Mouse (Mus musculus) heart, embryonic 10.5 days (tissue): ENCODE data around the gene Cldn12. TPM values are rescaled to one million over a fixed set of nuclear protein-coding genes. Genes with fewer than 3 reads are reported as not detected.

ENCODE experiments used
- DNase-seq: peaks from one replicate; pipeline ENCODE4 v3.0.0-alpha.2; 2017; ENCODE audit warnings: low spot score
- H3K27ac ChIP-seq: fragments of 300-500 bp; sonication (generic); 2 replicates; pipeline ENCODE4 v1.5.1; 2016; ENCODE audit warnings: mild to moderate bottlenecking
- H3K27me3 ChIP-seq: fragments of 300-500 bp; sonication (generic); 2 replicates; pipeline ENCODE4 v1.6.1; 2016; ENCODE audit warnings: mild to moderate bottlenecking; ENCODE audit not compliant: poor library complexity, insufficient read depth, severe bottlenecking
- H3K36me3 ChIP-seq: fragments of 300-500 bp; sonication (generic); 2 replicates; pipeline ENCODE4 v1.6.1; 2016; ENCODE audit warnings: mild to moderate bottlenecking, moderate library complexity
- H3K4me1 ChIP-seq: fragments of 300-500 bp; sonication (generic); 2 replicates; pipeline ENCODE4 v1.6.1; 2016; ENCODE audit warnings: mild to moderate bottlenecking
- H3K4me3 ChIP-seq: fragments of 300-500 bp; sonication (generic); 2 replicates; pipeline ENCODE4 v1.5.1; 2016; ENCODE audit warnings: mild to moderate bottlenecking, moderate library complexity
- H3K9me3 ChIP-seq: fragments of 300-500 bp; sonication (generic); 2 replicates; pipeline ENCODE4 v1.6.1; 2016; ENCODE audit warnings: mild to moderate bottlenecking, moderate library complexity
- WGBS: fragments of 180-500 bp; shearing (Covaris S2); methylation state at CpG from one replicate; pipeline ENCODE4 v1.1.7; 2016; 5-methylcytosine and 5-hydroxymethylcytosine counted together
- polyA plus RNA-seq: library from polyadenylated mRNA; unstranded; fragments of >200 nt; fragmentation: Nextera tagmentation; extraction: Ambion mirVana; gene quantifications from 2 replicates; pipeline ENCODE4 v1.2.1, GENCODE M21; 2016

The Cldn12 gene
- polyA plus RNA-seq: 21.5 and 27.4 TPM in 2 replicates

DNA sequence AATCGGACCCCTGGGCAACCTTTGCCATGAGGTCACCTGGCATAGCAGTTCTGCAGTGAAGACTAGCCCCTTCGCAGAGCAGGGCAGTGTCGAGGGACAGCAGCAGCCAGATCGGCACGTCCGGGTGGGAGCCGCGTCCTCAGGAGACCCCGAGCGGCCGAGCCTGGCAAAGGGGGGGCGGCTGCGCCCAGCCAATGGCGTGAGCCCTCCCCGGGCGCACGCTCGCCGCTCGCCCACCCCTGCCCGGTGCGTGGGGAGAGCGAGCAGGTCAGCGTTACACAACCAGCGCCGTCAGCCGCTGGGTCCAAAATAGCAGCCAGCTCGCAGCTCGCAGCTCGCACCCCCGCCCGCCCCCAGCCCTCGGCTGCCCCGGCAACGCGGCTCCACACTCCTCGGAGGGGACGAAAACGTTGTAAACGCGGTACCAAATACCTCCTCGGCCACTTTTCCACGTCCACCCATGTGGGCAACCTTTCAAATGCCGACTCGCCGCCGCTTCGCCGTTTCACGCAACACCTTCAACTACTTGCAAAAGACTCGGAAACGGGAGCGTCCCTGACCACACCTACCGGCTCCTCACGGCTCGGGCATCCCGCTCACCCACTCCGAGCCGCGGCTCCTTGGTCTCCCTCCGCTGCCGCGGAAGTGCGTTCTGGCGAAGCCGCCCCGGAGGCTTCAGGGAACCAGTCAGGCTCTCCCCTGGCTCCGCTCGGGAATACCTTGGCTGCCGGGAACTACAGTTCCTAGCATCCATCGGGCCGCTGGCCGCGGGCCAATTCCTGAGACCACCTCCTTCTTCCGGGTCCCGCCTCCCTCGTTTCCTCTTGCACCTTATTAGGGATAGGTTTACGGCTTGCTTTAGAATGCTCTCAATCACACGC lies at the start of gene Cldn12:
Cldn12 (minus strand) TSS at position 763 of the 881 bp plus-strand sequence.
- Histone ChIP-seq H3K27me3 (no peaks in the 10 kb centered on the region), H3K4me3 (peak within 1 kb of the TSS; percentile 77), H3K36me3 (peaks cover 9% of the 10 kb centered on the region; the same call in 1 of the 2 replicates), H3K27ac (peak within 1 kb of the TSS; percentile 92), H3K9me3 (no peaks in the 10 kb centered on the region), H3K4me1 (peaks cover 10% of the 10 kb centered on the region; the same call in 1 of the 2 replicates)
- WGBS: under 1% methylated on average over 79 of the region's 79 CpGs
- DNase-seq: peak; percentile 96

DNA sequence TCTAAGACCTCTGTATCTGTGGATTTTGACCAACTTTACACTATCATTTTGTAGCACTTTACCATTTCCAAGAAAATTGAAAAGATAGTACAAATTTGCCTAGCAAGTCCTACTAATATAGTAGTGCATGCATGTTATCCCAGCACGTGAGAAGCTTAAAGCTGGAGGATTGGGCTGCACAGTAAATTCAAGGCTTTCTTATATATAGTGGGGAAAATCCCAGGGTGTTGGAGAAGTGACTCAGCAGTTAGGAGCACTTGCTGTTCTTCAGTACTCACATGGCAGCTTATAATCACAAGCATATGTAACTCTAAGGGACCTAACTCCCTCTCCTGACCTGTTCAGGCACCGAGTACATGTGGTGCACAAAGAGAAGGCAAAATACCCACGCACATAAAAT lies 47.7 kb upstream of the Cldn12 start:
- Histone ChIP-seq H3K4me3 (no peak overlapping the region), H3K9me3 (no peaks in the 10 kb centered on the region), H3K4me1 (no peaks in the 10 kb centered on the region; the same call in 1 of the 2 replicates), H3K27me3 (no peaks in the 10 kb centered on the region), H3K36me3 (no peaks in the 10 kb centered on the region), H3K27ac (no peak overlapping the region)
- 69% methylated on average over 3 of the region's 3 CpGs for WGBS
- DNase-seq: no peak

DNA sequence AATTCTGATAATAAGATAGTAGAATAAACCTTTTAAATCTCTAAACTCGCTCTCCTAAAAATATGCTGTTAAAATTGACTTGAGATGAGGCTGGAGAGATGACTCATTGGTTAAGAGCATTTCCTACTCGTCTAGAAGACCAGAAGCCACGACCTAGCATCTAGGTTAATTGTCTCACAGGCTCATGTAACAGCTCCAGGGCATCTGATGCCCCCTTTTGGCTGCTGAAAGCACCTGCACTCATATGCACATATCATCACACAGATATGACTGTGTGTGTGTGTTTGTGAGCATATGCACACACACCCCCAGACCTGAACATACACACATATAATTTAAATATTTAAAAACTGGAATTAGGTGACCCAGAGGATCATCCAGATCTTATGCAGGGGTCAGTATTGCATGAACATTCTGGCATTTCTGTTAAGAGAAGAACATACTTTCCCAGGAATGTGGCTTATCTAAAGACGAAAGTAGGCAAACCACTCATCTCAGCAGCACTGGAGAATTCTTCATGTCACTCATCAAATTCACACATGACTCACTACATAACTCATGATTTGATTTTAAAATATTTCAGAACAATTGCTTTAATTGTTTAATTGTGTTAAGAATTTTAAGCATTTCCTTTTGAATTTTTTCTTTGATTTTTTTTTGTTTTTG lies 46.4 kb upstream of the Cldn12 start:
- no peaks in the 10 kb centered on the region for H3K36me3 ChIP-seq
- no peaks in the 10 kb centered on the region for H3K27me3 ChIP-seq
- no peak overlapping the region for H3K4me3 ChIP-seq
- DNase-seq: no peak
- no peaks in the 10 kb centered on the region; the same call in 1 of the 2 replicates for H3K4me1 ChIP-seq
- WGBS: 61% methylated on average over 4 of the region's 4 CpGs
- H3K27ac ChIP-seq: no peak overlapping the region
- no peaks in the 10 kb centered on the region for H3K9me3 ChIP-seq

DNA sequence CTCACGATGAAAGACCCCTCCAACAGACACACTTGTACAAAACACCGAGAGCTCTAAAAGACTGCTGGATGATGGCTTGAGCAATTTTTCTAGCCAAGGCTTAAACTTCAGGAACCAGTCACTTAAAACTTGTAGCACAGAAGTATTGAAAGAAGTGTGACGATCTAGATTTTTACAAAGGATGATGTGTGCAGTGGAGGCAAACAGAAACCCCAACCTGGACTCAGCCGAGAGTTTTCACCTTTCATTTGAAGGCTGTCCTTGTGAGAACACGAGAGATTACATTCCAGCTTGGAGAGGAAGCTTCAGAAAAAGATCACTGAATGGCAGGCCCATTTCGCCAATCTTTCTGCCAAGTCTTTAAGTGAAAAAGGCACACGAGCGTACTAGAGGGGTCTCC lies 45.0 kb upstream of the Cldn12 start:
- 46% methylated on average over 8 of the region's 8 CpGs for WGBS
- peak overlapping the region; percentile 81 for H3K4me3 ChIP-seq
- H3K27ac ChIP-seq: peak overlapping the region; percentile 95
- no peaks in the 10 kb centered on the region for H3K27me3 ChIP-seq
- no peak for DNase-seq
- H3K4me1 ChIP-seq: no peaks in the 10 kb centered on the region; the same call in 1 of the 2 replicates
- peaks cover 9% of the 10 kb centered on the region for H3K36me3 ChIP-seq
- H3K9me3 ChIP-seq: no peaks in the 10 kb centered on the region

DNA sequence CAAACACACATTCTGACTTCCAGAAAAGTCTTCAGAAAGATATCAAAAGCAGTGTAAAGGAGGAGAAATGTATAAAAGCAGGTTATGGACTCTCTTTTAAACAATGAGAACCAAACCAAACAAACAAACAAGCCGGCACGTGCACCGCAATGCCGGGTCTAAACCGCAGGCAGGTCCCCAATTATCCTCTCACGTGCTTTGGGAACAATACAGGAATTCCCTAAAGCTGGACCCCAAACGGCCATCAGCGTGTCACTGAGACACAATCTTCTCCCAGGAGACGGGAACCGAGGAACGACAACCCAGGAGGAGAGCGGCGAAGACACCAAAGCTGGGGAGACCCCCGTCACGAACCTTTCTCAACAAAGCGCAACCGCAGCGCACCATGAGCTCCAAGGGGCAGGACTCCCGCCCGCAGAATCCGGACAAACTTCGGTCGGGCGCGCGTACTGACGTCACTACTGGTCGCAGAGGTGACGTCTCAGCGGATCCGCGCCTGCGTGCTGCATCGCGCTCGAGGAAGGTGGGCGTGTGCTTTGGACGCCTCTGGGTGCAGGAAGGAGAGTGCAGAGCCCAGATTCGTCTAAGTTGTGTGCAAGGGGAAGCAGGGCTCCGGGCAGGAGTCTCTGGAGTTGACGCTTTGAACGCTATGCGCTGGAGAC lies 44.5 kb upstream of the Cldn12 start, which contains the start of gene Gtpbp10:
Gtpbp10 (minus strand) TSS at position 460 of the 662 bp plus-strand sequence.
- peak; percentile 96 for DNase-seq
- H3K36me3 ChIP-seq: peaks cover 15% of the 10 kb centered on the region
- WGBS: under 1% methylated on average over 43 of the region's 43 CpGs
- peak within 1 kb of the TSS; percentile 95 for H3K27ac ChIP-seq
- H3K27me3 ChIP-seq: no peaks in the 10 kb centered on the region
- H3K4me1 ChIP-seq: no peaks in the 10 kb centered on the region; the same call in 1 of the 2 replicates
- no peaks in the 10 kb centered on the region for H3K9me3 ChIP-seq
- peak within 1 kb of the TSS; percentile 81 for H3K4me3 ChIP-seq

DNA sequence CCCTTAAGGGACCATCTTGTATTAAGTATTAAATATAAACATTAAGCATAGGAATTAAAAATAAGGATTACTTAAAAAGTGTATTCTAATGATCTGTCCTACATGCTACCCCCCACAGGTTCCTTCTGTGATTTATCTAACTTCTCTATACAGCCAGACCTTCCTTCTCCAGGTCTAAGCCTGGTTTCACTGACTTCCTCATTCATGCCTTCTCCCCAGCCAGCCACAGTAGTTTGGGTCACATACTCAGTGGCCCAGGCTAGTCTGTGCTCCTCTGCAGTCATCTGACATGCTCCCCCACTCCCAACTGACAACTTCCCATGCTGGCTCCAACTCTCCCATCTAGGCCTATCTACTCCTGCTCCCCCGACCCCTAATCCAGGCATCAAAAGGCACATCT lies 36.4 kb upstream of the Cldn12 start:
- no peak overlapping the region for H3K4me3 ChIP-seq
- DNase-seq: no peak
- no peaks in the 10 kb centered on the region for H3K4me1 ChIP-seq
- no peaks in the 10 kb centered on the region for H3K27me3 ChIP-seq
- no peak overlapping the region for H3K27ac ChIP-seq
- H3K36me3 ChIP-seq: peaks cover 75% of the 10 kb centered on the region
- no peaks in the 10 kb centered on the region for H3K9me3 ChIP-seq
- WGBS: 85% methylated on average over 1 of the region's 1 CpGs

DNA sequence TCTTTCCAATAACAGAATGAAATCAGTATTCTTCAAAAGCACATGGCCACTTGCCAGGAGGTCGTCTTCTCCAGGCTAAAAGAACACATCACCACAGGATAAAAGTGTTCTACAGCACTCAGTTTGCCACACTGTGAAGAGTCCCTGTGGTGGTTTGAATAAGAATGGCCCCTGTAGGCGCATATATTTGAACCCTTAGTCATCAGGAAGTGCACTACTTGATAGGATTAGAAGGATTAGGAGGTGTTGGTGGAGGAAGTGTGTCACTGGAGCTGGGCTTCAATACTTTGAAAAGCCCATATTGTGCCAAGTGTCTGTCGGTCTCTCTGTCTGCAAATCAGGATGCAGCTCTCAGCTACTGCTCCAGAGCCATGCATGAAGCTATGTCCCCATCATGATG lies 25.6 kb upstream of the Cldn12 start:
- Histone ChIP-seq H3K4me1 (no peaks in the 10 kb centered on the region), H3K27ac (no peak overlapping the region), H3K36me3 (peaks cover 66% of the 10 kb centered on the region), H3K27me3 (no peaks in the 10 kb centered on the region), H3K9me3 (no peaks in the 10 kb centered on the region), H3K4me3 (no peak overlapping the region)
- no peak for DNase-seq
- WGBS: 69% methylated on average over 3 of the region's 3 CpGs

DNA sequence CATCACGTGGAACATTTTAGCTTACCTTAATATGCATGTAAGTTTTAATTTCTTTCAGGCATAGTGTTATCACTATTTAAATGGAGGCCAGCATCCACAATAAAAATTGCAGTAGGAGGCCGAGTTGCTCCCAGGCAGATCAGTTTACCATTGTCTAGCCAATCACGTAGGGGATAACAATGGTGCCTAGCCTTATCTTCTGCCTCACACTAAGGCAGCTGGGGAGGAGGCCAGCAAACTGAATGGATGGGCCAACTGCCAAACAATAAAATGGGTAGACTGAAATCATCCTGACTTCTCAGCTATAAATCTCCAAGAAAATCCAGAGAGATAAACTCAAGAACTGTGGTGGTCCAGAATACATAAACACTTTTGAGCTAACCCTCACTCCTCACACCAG lies 25.0 kb upstream of the Cldn12 start:
- H3K9me3 ChIP-seq: no peaks in the 10 kb centered on the region
- no peak overlapping the region for H3K4me3 ChIP-seq
- H3K4me1 ChIP-seq: no peaks in the 10 kb centered on the region
- peaks cover 65% of the 10 kb centered on the region for H3K36me3 ChIP-seq
- 77% methylated on average over 3 of the region's 3 CpGs for WGBS
- H3K27me3 ChIP-seq: no peaks in the 10 kb centered on the region
- no peak for DNase-seq
- no peak overlapping the region for H3K27ac ChIP-seq

DNA sequence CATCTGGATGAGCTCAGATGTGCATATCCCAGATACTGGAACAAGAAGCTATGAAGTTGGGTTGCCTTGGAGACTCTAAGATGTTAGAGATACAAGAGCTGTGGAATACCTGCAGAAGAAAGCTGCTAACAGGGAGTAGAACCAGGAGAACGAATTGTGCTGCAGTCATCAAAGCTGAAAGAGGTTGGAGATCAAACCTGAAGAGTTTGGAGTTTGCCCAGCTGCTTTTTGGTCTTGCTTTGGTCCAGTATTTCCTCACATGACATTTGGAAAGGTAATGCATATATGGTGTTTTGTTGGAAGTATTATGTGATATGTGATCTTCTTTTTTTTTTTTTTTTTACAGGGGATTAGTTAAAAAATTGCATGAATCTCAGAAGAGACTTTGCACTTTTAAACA lies 21.4 kb upstream of the Cldn12 start:
- Histone ChIP-seq H3K4me3 (no peak overlapping the region), H3K36me3 (peaks cover 33% of the 10 kb centered on the region), H3K27ac (no peak overlapping the region), H3K27me3 (no peaks in the 10 kb centered on the region), H3K9me3 (no peaks in the 10 kb centered on the region), H3K4me1 (no peaks in the 10 kb centered on the region)
- 85% methylated on average over 1 of the region's 1 CpGs for WGBS
- DNase-seq: no peak

DNA sequence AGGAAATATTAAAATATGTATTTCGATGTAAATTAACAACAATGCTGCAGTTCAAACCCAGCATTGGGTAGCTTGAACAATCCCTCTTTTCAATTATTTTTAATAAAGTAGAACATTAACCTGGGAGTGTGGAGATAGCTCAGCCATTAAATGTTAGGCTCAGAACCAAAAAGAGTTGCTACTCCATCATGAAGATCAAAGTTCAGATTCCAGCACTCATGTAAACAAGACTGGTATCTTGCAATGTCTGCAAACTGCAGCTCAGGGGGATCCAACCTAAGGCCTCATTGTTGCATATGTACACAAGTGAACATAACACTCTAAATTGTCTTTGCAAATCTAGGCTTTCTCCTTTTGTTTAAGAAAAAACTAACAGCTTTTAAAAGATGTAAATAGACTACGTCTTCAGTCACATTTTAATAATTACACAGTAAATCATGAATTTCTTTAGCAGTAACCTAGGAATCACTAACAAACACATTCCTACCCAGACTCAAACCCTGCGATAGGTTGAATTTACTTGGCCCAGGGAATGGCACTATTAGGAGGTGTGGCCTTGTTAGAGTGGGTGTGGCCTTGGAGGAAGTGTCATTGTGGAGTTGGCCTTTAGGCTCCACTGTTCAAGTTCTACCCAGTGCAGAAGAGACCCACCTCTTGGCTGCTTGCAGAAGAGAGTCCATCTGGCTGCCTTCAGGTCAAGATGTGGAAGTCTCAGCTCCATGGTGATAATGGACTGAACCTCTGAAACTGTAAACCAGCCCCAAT lies 19.1 kb upstream of the Cldn12 start:
- H3K4me1 ChIP-seq: no peaks in the 10 kb centered on the region
- H3K36me3 ChIP-seq: peaks cover 14% of the 10 kb centered on the region
- H3K27ac ChIP-seq: no peak overlapping the region
- H3K4me3 ChIP-seq: no peak overlapping the region
- WGBS: 90% methylated on average over 3 of the region's 3 CpGs
- no peaks in the 10 kb centered on the region for H3K27me3 ChIP-seq
- H3K9me3 ChIP-seq: no peaks in the 10 kb centered on the region
- no peak for DNase-seq

DNA sequence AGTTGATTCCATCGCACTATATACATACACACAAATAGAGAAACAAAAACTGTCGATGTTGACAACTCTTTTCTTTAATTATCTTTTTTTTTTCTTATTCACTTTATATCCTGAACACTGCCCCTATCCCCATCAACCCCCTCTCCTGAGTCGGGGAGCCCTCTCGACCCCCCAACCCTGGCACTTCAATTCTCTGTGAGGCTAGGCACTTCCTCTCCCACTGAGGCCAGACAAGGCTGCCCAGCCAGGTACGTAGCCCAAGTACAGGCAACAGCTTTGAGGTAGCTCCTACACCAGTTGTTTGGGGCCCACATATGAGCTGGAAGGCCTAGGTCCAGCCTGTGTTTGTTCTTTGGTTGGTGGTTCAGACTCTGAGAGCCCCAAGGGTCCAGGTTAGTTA lies 653 bp upstream of the Cldn12 start:
- 79% methylated on average over 5 of the region's 5 CpGs for WGBS
- no peak overlapping the region for H3K4me3 ChIP-seq
- DNase-seq: no peak
- no peaks in the 10 kb centered on the region for H3K9me3 ChIP-seq
- peaks cover 9% of the 10 kb centered on the region; the same call in 1 of the 2 replicates for H3K36me3 ChIP-seq
- no peak overlapping the region for H3K27ac ChIP-seq
- H3K4me1 ChIP-seq: peaks cover 8% of the 10 kb centered on the region; the same call in 1 of the 2 replicates
- H3K27me3 ChIP-seq: no peaks in the 10 kb centered on the region

DNA sequence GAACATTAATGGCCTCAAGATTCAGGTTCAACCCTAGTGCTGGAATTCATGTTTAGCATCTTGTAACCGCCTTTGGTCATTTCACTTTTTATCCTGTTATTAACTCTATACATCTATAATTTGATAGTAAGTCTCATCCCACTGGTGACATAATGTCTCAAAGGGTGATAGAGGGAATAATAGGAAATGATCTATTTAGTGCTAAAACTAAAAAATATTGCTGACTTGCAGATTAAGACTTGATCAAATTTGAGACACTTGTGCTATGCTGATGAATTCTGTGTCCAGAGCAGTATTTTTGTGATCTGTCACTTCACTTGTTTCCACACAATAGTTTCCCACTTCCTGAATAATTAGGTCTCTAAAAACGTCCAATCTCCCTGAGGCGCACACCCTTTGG lies 3.4 kb downstream of the Cldn12 start:
- Histone ChIP-seq H3K4me3 (no peak overlapping the region), H3K4me1 (peaks cover 10% of the 10 kb centered on the region; the same call in 1 of the 2 replicates), H3K27me3 (no peaks in the 10 kb centered on the region), H3K36me3 (peaks cover 30% of the 10 kb centered on the region), H3K9me3 (no peaks in the 10 kb centered on the region), H3K27ac (no peak overlapping the region)
- 91% methylated on average over 3 of the region's 3 CpGs for WGBS
- DNase-seq: no peak
